Mouse (Mus musculus) neural tube, embryonic 13.5 days (tissue): ENCODE data around the gene Apol6. TPM values are rescaled to one million over a fixed set of nuclear protein-coding genes. Genes with fewer than 3 reads are reported as not detected.
A peak's percentile ranks its signal among the peaks of the same experiment; 100 is the strongest.

Experiments
- ATAC-seq: fragments of 200-750 bp; cut with Nextera tagmentation; 2 replicates; pipeline ENCODE4 v1.8.0; 2017; ENCODE audit warnings: low read depth, mild to moderate bottlenecking, moderate TSS enrichment, moderate library complexity
- H3K27ac ChIP-seq: fragments of 300-500 bp; sonication (generic); replicated peaks from 2 replicates; pipeline ENCODE4 v1.5.1; 2015; ENCODE audit warnings: moderate library complexity, mild to moderate bottlenecking, inconsistent platforms
- H3K27me3 ChIP-seq: fragments of 300-500 bp; sonication (generic); 2 replicates; pipeline ENCODE4 v1.6.1; 2015; ENCODE audit warnings: mild to moderate bottlenecking, inconsistent platforms
- H3K36me3 ChIP-seq: fragments of 300-500 bp; sonication (generic); 2 replicates; pipeline ENCODE4 v1.6.1; 2015; ENCODE audit warnings: mild to moderate bottlenecking, inconsistent platforms
- H3K4me1 ChIP-seq: fragments of 300-500 bp; sonication (generic); replicated peaks from 2 replicates; pipeline ENCODE4 v1.6.1; 2015; ENCODE audit warnings: inconsistent platforms
- H3K4me2 ChIP-seq: fragments of 300-500 bp; sonication (generic); 2 replicates; pipeline ENCODE4 v1.6.1; 2015; ENCODE audit warnings: inconsistent platforms, mild to moderate bottlenecking, moderate library complexity
- H3K4me3 ChIP-seq: fragments of 300-500 bp; sonication (generic); 2 replicates; pipeline ENCODE4 v1.5.1; 2015; ENCODE audit warnings: mild to moderate bottlenecking, inconsistent platforms
- H3K9ac ChIP-seq: fragments of 300-500 bp; sonication (generic); 2 replicates; pipeline ENCODE4 v1.6.1; 2015; ENCODE audit warnings: moderate library complexity, mild to moderate bottlenecking, inconsistent platforms
- H3K9me3 ChIP-seq: fragments of 300-500 bp; sonication (generic); 2 replicates; pipeline ENCODE4 v1.6.1; 2016; ENCODE audit warnings: inconsistent platforms
- WGBS: fragments of 180-500 bp; shearing (Covaris S2); methylation state at CpG from one replicate; pipeline ENCODE4 v1.1.7; 2015; 5-methylcytosine and 5-hydroxymethylcytosine counted together
- polyA plus RNA-seq: library from polyadenylated mRNA; unstranded; fragments of >200 nt; fragmentation: Nextera tagmentation; extraction: Ambion mirVana; gene quantifications from 2 replicates; pipeline ENCODE4 v1.2.1, GENCODE M21; 2015

Apol6 gene
- polyA plus RNA-seq = not detected in 2 replicates

DNA sequence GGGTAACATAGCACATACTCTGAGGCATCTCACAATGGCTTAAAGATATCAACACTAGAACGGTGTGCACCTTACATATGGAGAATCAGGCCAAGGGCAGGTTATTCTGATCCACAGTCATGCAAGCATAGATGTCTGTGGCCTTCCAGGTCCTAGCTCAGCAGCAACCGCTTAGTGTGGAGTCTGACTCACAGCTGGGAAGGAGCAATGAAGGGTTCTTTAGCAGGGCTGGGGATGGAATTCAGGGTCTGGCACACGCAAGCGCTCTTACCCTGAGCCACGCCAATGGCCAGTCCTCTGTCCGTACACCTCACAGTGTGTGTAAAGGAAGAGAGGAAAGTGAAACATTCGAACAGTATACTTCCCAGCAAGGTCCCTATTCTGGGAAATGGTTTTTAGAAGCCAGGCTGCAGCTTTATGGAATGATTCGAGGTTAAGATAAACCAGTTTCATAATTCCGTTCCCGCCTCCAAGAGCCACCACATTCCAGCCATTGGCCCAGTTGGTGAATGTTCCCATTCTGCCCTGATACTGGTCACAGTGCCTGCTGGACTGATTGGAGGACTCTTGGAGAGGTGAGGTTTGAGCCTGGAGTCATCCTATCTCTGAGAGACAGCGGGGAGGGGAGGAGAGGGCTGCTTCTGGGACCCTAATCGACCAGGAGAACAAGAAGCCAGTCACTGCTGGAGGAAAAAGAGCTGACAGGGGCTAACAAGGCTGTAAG, at the start of gene Apol6:
Apol6 (plus strand) TSS at position 133 of the 724 bp plus-strand sequence.
- Histone ChIP-seq H3K9me3 (no peaks in the 10 kb centered on the region), H3K9ac (no peak within 1 kb of the TSS), H3K27ac (no peak within 1 kb of the TSS), H3K4me1 (0 out of 2 replicates have a peak, but pooled peaks cover 7% of the 10 kb centered on the region), H3K4me2 (no peak within 1 kb of the TSS), H3K27me3 (no peaks in the 10 kb centered on the region), H3K36me3 (no peaks in the 10 kb centered on the region), H3K4me3 (no peak within 1 kb of the TSS)
- WGBS = 87% methylated on average over 12 of the region's 12 CpGs
- ATAC-seq = no peak

DNA sequence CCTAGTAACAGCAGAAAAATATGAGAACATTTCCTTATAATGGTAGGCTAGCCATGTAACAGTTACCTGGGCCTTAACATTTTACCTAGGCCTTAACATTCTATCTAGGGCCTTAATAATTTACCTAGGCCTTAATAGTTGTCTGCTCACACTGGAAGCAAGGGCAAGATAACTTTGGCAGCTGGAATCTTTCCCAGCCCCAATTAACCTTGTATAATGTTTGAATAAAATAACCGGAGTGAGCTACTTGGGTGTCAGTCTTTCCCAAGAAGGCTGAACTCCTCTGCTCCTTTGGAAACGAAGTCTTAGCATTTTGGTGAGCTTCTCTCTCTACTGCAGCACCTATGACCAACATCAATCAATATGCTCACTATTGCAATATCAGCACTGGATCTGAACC, 46.5 kb upstream of the Apol6 start:
- no peak for ATAC-seq
- H3K4me3 ChIP-seq = no peak overlapping the region
- WGBS = 86% methylated on average over 2 of the region's 2 CpGs
- no peak overlapping the region for H3K27ac ChIP-seq
- H3K9ac ChIP-seq = no peak overlapping the region
- no peaks in the 10 kb centered on the region for H3K36me3 ChIP-seq
- no peak overlapping the region for H3K4me2 ChIP-seq
- H3K4me1 ChIP-seq = 0 out of 2 replicates have a peak, but pooled peaks cover 8% of the 10 kb centered on the region
- H3K27me3 ChIP-seq = no peaks in the 10 kb centered on the region
- no peaks in the 10 kb centered on the region for H3K9me3 ChIP-seq

DNA sequence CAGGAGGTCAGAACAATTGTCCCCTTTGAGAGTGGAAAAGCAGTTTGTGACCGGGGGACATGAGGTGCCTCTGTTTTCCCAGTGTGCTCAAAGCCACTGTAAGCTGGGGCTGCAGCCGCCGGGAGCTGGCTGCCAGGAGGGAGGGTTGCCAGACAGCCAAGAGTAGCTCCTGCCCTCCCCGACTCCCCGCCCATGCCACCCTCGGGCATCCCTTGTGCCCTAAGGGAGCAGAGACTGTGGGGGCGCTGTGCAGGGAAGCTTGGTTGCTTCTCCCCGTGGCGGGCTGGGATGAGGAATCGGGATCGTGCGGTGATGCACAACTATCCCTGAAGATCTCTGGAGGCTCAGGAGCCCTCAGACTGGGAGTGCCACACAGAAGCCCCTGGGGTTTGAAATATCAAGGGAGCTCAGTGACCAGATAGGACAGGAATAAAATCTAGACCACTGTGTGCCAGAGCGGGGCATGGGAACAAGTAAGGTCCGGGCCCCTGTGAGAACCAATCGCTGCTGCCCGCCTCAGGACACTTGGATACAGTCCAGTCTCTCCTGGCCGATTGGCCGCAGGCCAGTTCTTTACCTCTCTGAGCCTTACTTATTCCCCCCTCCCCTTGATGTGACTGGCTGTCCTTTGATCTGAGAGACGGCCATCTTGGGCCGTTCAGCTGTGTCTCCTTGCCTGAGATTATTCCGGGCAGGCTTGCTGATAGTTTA, 45.5 kb upstream of the Apol6 start:
- no peak overlapping the region for H3K27ac ChIP-seq
- no peaks in the 10 kb centered on the region for H3K27me3 ChIP-seq
- no peak for ATAC-seq
- no peaks in the 10 kb centered on the region for H3K36me3 ChIP-seq
- 0 out of 2 replicates have a peak, but pooled peaks cover 8% of the 10 kb centered on the region for H3K4me1 ChIP-seq
- no peak overlapping the region for H3K4me3 ChIP-seq
- no peaks in the 10 kb centered on the region for H3K9me3 ChIP-seq
- 51% methylated on average over 21 of the region's 21 CpGs for WGBS
- 0 out of 2 replicates have a peak overlapping the region, but pooled peaks have one; percentile 4 for H3K4me2 ChIP-seq
- H3K9ac ChIP-seq = no peak overlapping the region

DNA sequence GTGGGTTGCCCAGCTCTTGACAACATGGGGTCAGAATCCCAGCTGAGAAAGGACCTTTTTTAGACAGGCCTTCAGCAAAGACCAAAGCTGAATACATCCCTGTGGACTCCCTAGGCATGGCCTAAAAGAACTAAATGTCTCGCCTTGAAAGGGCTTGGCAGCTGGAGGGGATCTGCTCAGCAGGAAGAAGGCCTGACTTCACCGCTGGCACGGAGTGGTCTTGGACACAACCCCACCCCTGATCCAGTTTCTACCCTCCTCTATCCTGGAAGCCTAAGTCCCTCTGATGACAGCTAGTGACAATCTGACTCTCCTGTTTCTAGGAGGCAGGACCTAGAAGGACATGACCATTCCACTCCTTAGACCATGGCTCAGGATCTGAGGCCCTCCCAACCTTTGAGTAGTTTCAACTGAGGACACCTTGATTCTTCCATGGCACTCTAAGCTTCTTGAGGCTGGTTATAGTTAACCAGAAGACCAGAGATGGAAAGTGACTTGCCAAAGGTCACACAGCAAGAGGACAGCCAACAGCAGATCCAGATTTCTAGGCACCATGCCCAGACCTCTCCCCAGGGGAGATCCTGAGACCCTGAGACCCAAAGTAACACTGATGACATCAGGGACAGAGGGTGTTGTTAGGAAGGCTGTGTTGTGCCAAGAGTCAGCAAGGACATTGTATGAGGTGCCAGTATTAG, 41.2 kb upstream of the Apol6 start:
- WGBS = 89% methylated on average over 3 of the region's 3 CpGs
- Histone ChIP-seq H3K9ac (no peak overlapping the region), H3K27me3 (no peaks in the 10 kb centered on the region), H3K36me3 (no peaks in the 10 kb centered on the region), H3K27ac (no peak overlapping the region), H3K4me2 (no peak overlapping the region), H3K4me3 (no peak overlapping the region), H3K9me3 (no peaks in the 10 kb centered on the region), H3K4me1 (0 out of 2 replicates have a peak, but pooled peaks cover 8% of the 10 kb centered on the region)
- no peak for ATAC-seq

DNA sequence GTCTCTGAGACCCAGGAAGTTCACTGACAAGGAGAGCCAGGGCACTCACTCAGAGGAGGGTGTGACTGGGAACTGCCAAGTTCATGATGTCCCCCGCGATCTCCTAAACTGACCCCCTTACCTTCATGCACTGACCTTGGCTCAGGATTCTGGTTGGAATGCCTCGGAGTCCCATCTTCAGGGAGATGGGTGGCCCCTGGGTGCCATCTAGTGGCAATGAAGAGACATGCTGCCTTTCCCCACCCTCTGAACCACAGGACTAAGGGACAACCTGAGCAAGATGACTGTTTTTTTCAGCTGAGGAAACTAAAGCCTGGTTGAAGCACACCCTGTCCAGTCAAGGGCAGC, 40.7 kb upstream of the Apol6 start:
- 0 out of 2 replicates have a peak, but pooled peaks cover 4% of the 10 kb centered on the region for H3K4me1 ChIP-seq
- peak; percentile 36; the same call in 1 of the 2 replicates for ATAC-seq
- 18% methylated on average over 3 of the region's 3 CpGs for WGBS

DNA sequence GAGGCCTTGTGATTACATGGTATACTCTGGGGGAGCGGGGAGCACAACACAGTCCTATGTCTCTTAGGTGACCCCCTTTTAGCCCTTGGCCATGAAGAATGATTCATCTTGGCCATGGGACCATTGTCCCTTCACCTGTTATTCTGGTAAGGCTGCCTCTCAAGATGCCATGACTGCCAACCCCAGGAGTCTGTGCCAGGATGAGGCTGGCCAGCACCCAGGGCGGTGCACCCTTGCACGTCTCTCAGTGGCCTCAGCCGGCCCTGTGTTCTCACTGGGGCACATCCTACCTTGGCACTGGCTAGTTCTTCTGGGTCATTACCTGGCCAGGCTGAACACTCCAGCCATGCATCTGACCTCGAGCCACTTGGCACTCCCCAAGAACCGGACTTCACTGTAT, 35.7 kb upstream of the Apol6 start:
- Histone ChIP-seq H3K4me3 (no peak overlapping the region), H3K9me3 (no peaks in the 10 kb centered on the region), H3K4me1 (peaks cover 8% of the 10 kb centered on the region), H3K27ac (no peak overlapping the region), H3K27me3 (no peaks in the 10 kb centered on the region), H3K4me2 (no peak overlapping the region), H3K36me3 (no peaks in the 10 kb centered on the region), H3K9ac (no peak overlapping the region)
- WGBS = 96% methylated on average over 6 of the region's 6 CpGs
- no peak for ATAC-seq

More for the DNA sequence above, 40.7 kb upstream of the Apol6 start:
- Histone ChIP-seq H3K36me3 (no peaks in the 10 kb centered on the region), H3K9ac (no peak overlapping the region), H3K4me3 (no peak overlapping the region), H3K27me3 (no peaks in the 10 kb centered on the region), H3K4me2 (no peak overlapping the region), H3K27ac (no peak overlapping the region), H3K9me3 (no peaks in the 10 kb centered on the region)

DNA sequence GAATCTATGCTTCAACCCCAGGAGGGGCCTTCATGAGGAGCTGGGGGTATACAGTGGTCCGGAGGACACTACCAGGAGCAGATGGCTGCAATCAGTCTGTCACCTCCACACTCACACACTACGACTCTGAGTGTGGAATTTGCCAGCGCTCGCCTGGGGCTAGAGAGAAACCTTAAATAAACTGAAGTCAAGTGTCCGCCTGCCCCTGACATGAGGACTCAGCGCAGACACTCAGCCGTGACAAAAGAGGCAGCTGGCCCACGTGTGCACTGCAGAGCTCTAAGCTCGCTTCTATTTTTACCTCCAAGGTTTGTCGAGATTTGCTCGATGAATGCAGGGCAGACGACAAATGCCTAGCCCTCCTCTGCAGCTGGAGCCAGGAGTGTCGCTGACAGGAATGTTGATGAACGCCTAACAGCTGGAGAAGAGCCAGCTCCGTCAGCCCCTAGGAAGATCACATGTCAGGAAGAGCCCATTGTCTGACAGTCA, 30.7 kb upstream of the Apol6 start:
- H3K27ac ChIP-seq = peak overlapping the region; percentile 80
- 16% methylated on average over 15 of the region's 15 CpGs for WGBS
- ATAC-seq = peak; percentile 81

DNA sequence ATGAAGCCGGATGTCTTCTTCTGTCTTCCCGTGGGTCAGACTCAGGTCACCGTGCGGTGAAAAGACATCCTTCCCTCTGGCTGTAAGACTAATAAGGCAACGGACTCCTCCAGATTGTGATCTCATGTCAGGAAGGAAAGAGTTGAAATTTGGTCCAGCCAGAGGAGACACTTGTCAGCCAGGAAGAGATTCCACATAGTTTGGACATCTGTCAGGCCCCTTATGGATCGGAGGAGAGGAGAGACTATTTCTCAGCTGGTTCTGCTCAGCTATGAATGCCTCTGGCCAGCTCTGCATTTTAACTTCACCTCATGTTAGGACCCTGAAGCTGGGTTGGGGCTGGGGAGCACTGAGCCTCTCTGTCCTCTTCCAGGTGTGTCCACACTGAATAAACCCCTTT, 30.1 kb upstream of the Apol6 start:
- Histone ChIP-seq H3K9ac (no peak overlapping the region), H3K36me3 (no peaks in the 10 kb centered on the region), H3K27ac (peak overlapping the region; percentile 80), H3K4me1 (peaks cover 19% of the 10 kb centered on the region), H3K27me3 (no peaks in the 10 kb centered on the region), H3K4me3 (no peak overlapping the region), H3K4me2 (peak overlapping the region; percentile 38), H3K9me3 (no peaks in the 10 kb centered on the region)
- 0 out of 2 replicates have a peak, but pooled peaks have one; percentile 7 for ATAC-seq
- WGBS = 67% methylated on average over 6 of the region's 6 CpGs

More for the DNA sequence above, 30.7 kb upstream of the Apol6 start:
- H3K4me2 ChIP-seq = peak overlapping the region; percentile 38
- H3K4me3 ChIP-seq = no peak overlapping the region
- peak overlapping the region; percentile 27; the same call in 1 of the 2 replicates for H3K9ac ChIP-seq
- no peaks in the 10 kb centered on the region for H3K36me3 ChIP-seq
- no peaks in the 10 kb centered on the region for H3K27me3 ChIP-seq
- no peaks in the 10 kb centered on the region for H3K9me3 ChIP-seq
- peaks cover 19% of the 10 kb centered on the region for H3K4me1 ChIP-seq

DNA sequence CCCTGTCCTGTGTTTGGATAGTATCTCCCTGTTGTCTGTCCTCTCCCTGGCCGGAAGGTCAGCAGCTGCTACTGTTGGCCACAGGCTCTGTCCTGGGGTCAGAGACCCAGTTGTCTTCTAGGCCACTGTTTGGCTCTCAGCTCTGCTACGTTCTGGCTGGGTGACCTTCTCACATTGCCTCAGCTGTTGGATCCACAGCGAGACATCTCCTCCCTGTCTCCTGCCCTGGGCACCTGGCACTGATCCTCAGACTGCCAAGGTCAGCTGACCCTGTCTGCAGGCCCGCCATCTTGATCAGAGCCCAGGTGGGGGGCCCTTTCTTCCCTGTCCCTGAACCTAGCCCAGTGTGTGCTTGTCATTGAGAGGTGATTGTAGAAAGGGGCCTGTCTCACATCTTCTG, 29.5 kb upstream of the Apol6 start:
- Histone ChIP-seq H3K4me1 (peaks cover 19% of the 10 kb centered on the region), H3K9ac (no peak overlapping the region), H3K4me3 (no peak overlapping the region), H3K27me3 (no peaks in the 10 kb centered on the region), H3K9me3 (no peaks in the 10 kb centered on the region), H3K4me2 (peak overlapping the region; percentile 38; the same call in 1 of the 2 replicates), H3K36me3 (no peaks in the 10 kb centered on the region), H3K27ac (peak overlapping the region; percentile 80; the same call in 1 of the 2 replicates)
- WGBS = 85% methylated on average over 4 of the region's 4 CpGs
- no peak for ATAC-seq

DNA sequence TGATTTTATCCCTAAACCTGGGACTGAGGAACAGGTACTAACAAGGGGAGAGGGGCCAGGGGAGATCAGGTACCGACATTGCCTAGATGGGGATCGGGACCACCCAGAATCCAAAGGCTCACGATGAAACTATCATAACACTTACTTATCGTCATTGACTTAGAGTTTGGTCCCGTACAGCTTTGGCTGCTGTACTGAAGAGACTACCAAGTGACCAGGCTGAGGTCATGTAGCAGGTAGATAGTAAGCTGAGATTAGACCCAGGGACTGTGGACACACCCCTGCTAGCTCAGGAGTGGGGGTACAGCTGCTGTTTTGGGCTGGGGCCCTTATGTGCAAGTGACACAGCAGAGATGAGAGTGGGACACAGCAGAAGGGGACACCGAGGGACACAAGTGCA, 28.0 kb upstream of the Apol6 start:
- Histone ChIP-seq H3K9me3 (no peaks in the 10 kb centered on the region), H3K36me3 (no peaks in the 10 kb centered on the region), H3K4me3 (no peak overlapping the region), H3K27ac (no peak overlapping the region), H3K27me3 (no peaks in the 10 kb centered on the region), H3K4me2 (no peak overlapping the region), H3K9ac (no peak overlapping the region), H3K4me1 (peaks cover 19% of the 10 kb centered on the region)
- WGBS = 90% methylated on average over 6 of the region's 6 CpGs
- ATAC-seq = no peak

DNA sequence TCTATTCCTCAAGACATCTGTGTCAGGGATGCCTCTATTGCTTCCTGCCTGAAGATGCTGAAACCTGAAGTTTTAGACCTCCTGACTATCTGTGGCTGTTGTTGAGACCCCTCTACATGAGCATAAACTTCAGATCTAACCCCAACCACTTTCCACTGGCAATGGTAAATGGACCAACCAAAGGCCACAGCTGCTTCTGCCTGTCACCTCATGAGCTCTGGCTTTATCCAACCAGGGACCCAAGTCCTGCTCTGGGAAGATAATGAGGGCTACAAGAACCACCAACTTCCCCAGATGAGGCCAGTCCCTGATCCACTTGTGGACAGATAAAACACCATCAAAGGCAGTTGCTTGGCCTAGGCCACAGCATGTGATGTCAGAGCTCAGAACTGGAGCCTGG, 26.6 kb upstream of the Apol6 start:
- Histone ChIP-seq H3K9ac (no peak overlapping the region), H3K4me1 (peaks cover 19% of the 10 kb centered on the region), H3K9me3 (no peaks in the 10 kb centered on the region), H3K4me3 (no peak overlapping the region), H3K36me3 (no peaks in the 10 kb centered on the region), H3K27me3 (no peaks in the 10 kb centered on the region), H3K27ac (no peak overlapping the region), H3K4me2 (no peak overlapping the region)
- no peak for ATAC-seq
